Mouse (Mus musculus) layer of hippocampus, adult 11-12 months (tissue): ENCODE data around the gene Tub.
A peak's percentile ranks its signal among the peaks of the same experiment; 100 is the strongest.

Experiments
- DNase-seq: peaks from one replicate; pipeline ENCODE4 v3.0.0; 2022; ENCODE audit warnings: low spot score

Gene Tub

GRCm38 (mm10) chr7:109029961-109030465 is 79.9 kb downstream of the Tub start:
- no peak for DNase-seq

DNA sequence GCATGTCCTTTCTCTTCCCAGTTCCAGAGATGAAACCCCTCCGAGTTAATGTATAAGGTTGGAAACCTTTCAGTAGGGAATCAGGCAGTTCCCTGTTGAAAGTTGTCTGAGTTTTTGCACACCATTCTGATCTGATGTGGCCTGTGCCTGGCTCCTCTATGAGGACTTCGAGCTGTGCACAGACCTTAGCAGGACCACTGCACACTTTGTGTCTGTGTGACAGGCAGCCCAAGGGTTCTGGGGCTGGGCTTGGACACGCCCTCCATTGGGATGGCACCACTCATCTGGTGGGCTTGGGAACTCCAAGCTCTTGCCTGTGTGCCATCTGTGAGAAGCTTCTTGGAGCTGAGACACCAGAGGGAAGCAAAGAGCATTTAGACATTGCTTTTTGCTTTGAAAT is 81.2 kb downstream of the Tub start:
- DNase-seq, result no peak

DNA sequence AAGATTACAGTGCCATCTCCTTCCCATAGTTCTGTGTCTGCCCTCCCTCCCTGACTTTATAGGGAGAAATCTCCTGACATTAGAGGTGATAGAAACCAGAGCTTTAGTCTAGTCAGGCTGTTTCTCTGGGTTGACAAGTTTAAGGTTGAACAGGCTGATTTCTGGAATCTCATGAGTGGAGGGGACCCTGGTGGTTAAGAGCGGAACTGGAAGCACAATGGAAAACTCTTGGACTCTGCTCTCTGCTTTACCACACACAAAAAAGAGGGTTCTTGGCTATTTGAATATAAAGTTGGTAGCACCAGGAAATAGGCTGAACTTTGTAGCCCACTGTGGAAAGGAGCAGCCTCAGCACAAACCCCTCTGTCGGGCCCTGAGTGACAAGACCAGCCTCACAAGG is 81.9 kb downstream of the Tub start:
- DNase-seq, result no peak

- DNase-seq, result no peak
Observed at GRCm38 (mm10) chr7:109038121-109038735, 88.1 kb downstream of the Tub start.

- DNase-seq, result no peak
Observed at GRCm38 (mm10) chr7:109038987-109039386, 88.8 kb downstream of the Tub start.

DNA sequence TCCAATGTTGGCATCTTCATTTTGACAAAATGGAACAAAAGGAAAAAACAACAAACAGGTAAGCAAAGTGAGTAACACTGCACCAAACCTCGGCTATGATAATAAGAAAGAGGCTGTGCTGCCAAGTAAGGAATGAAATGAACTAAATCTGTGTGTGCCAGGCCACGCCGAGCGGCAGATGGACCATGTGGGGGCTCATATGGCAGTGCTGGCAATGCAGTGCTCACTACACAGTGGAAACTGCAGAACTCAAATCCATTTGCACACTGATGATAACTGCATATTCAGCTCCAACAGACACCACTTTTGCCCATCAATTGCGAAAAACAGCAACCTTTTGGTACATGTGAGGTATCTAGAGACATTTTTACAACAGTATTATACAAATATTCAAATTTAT is 89.3 kb downstream of the Tub start:
- DNase-seq, result peak; percentile 85

DNA sequence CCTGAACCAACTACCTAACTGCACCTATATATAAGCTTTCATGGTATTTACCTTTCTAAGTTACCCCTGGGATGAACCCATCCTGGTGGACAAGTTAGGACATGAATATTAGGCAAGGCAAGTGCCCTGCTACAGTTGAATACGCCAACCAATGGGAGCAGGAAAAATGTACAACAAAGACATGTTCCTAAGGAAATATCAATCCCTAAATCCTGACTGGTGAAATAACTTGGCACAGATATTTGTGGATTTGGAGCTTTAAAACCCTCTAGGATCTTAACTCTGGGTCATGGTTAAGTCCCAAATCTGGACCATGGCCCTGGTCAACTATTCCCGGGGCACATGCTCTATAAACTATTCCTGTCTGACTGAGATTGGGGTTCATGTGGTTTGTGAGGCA is 95.7 kb downstream of the Tub start:
- DNase-seq, result no peak

GRCm38 (mm10) chr7:109050831-109051230 is 100.7 kb downstream of the Tub start:
- DNase-seq, result no peak

DNA sequence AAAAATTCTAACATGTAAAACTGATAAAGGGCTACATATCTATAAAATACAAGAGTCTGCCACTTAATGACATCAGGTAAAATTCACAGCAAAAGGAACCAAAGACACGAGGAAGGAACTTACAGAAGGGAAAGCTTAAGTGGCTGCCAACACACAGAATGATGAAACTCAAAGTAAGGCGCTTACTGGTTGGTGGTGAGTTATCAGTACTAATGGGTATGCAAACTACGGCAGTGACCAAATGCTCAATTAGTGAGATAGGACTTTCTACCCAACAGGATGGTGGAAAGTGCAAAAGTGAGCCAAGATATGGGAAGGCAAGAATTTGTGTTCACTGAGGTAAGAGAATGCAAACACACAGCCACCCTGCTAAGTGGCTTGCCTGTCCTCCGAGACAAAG is 109.4 kb downstream of the Tub start:
- DNase-seq, result no peak

- no peak for DNase-seq
Observed at GRCm38 (mm10) chr7:109069641-109070040, 119.5 kb downstream of the Tub start.

GRCm38 (mm10) chr7:109072326-109072725 is 122.2 kb downstream of the Tub start:
- no peak for DNase-seq

- DNase-seq, result no peak
Observed at GRCm38 (mm10) chr7:109082269-109083112, 132.4 kb downstream of the Tub start.

- peak; percentile 87 for DNase-seq
Observed at GRCm38 (mm10) chr7:109083113-109083812, 133.1 kb downstream of the Tub start, which contains the start of gene Ric3. TSS of gene Ric3 (minus strand) at chr7:109083331.

DNA sequence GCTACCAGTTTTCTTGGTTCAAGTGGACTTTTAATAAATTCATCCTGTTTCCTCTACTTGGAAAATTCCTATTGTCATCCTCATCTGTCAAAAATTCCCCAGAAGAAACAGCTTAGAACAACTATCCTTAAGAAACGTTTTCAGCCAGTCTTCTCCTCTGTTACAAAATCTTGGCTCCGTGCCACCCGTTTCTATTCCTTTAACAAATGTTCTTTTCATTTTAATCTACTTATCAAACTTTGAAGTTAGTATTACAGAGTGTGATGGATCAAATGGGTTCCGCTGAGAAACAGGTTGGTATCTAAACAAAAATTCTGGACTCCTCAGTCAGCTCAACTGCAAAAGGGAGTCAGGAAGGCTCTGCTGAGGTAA is 133.7 kb downstream of the Tub start:
- no peak for DNase-seq
